Mouse (Mus musculus): ENCODE measurements around the gene Iffo2. TPM values are rescaled to one million over a fixed set of nuclear protein-coding genes. Genes with fewer than 3 reads are reported as not detected.
"Not testable (repeated sequence)": the region's sequence is repeated elsewhere in the genome, so short reads cannot be mapped to it uniquely, and the experiment has no call there.

Iffo2 gene
- polyA plus RNA-seq (2015; fragmentation: Nextera tagmentation; extraction: Ambion mirVana) = 1.2 and 2.0 TPM in 2 replicates

DNA sequence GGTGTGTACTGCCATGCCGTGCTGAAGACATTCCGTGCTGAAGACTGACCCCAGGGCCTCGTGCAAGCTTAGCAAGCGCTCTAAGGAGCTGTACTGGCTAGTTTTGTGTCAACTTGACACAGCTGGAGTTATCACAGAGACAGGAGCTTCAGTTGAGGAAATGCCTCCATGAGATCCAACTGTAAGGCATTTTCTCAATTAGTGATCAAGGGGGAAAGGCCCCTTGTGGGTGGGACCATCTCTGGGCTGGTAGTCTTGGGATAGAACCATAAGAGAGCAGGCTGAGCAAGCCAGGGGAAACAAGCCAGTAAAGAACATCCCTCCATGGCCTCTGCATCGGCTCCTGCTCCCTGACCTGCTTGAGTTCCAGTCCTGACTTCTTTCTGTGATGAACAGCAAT, at the start of gene Iffo2:
Iffo2 (plus strand) TSS at position 301 of the 400 bp plus-strand sequence.
- not testable (repeated sequence) for H3K4me1 ChIP-seq (ENCODE audit: insufficient read depth); ATAC-seq; H3K27me3 ChIP-seq (ENCODE audit: insufficient read depth, low read length); H3K9me3 ChIP-seq (ENCODE audit: low read length); DNase-seq; H3K27ac ChIP-seq (ENCODE audit: low read depth); H3K36me3 ChIP-seq (replicated peaks; ENCODE audit: insufficient read depth, low read length); H3K9ac ChIP-seq (replicated peaks); H3K4me2 ChIP-seq (ENCODE audit: low read depth, low read length); H3K4me3 ChIP-seq (ENCODE audit: low read depth, low read length)
- 76% methylated on average over 5 of the region's 5 CpGs for WGBS (ENCODE audit: insufficient replicate concordance)

DNA sequence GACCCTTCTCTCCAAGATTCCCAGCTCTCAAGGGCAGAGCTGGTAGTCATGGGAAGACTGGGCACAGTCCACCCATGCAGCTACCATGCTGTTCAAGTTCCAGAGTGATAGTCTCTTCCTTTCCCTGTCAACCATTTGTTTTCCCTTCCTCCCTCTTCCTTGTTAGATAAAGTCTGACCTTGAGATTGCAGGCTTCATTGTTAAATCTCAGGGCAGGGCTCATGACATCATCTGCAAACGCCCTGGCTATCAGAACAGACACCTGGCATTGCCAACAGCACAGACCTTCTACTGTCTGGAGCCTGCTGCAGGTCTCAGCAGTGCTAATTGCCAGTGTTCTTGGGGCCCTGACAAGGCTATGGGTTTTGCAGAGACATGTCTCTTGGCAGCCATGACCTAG, 48.9 kb upstream of the Iffo2 start:
- H3K4me2 ChIP-seq (ENCODE audit: low read depth, low read length) = no peak overlapping the region
- H3K27me3 ChIP-seq (ENCODE audit: insufficient read depth, low read length) = no peaks in the 10 kb centered on the region
- peaks cover 88% of the 10 kb centered on the region for H3K36me3 ChIP-seq (replicated peaks; ENCODE audit: insufficient read depth, low read length)
- ATAC-seq (no peak), DNase-seq (no peak)
- 66% methylated on average over 1 of the region's 1 CpGs for WGBS (ENCODE audit: insufficient replicate concordance)
- H3K9ac ChIP-seq (replicated peaks) = no peak overlapping the region
- H3K4me1 ChIP-seq (ENCODE audit: insufficient read depth) = no peaks in the 10 kb centered on the region
- TF ChIP-seq EP300 (IDR thresholded peaks at IDR 0.05; ENCODE audit: low read depth) = no peak
- H3K9me3 ChIP-seq (ENCODE audit: low read length) = no peaks in the 10 kb centered on the region
- H3K4me3 ChIP-seq (ENCODE audit: low read depth, low read length) = no peak overlapping the region
- H3K27ac ChIP-seq (ENCODE audit: low read depth) = no peak overlapping the region

DNA sequence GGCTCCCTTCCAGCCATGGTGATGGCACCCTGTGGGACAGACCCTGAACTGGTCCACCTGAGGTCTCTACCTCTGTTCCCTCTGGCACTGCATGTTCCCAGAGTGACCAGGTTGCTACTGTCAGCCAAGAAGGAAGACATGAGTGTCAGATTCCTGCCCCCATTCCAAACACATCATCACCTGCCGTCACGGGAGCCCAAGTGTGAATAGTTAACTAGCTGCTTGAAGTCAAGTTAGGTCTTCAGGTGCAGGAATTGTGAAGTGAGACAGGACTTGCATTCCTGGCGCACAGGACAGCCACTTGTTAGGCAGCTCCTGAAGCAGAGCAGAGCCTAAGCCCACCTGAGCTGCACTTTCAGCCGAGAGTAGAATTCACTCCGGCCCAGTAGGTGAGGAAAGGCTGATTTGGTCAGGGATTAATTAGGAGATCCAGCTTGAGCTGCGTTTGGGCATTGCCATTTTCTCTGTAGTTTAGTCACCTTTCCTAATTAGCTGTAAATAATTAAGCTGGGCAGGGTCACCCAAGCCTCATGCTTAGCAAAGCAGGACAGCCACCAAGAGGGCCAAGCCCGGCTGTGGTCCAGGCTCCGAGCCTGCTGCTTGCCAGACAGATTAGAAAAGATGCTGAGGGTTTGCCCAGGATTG, 46.8 kb upstream of the Iffo2 start:
- no peak overlapping the region for H3K4me2 ChIP-seq (ENCODE audit: low read depth, low read length)
- H3K36me3 ChIP-seq (replicated peaks; ENCODE audit: insufficient read depth, low read length) = peaks cover 86% of the 10 kb centered on the region
- H3K9me3 ChIP-seq (ENCODE audit: low read length) = no peaks in the 10 kb centered on the region
- no peak overlapping the region for H3K4me3 ChIP-seq (ENCODE audit: low read depth, low read length)
- no peak overlapping the region for H3K9ac ChIP-seq (replicated peaks)
- no peak for DNase-seq
- H3K4me1 ChIP-seq (ENCODE audit: insufficient read depth) = no peaks in the 10 kb centered on the region
- no peak for ATAC-seq
- H3K27ac ChIP-seq (ENCODE audit: low read depth) = no peak overlapping the region
- TF ChIP-seq CTCF (IDR thresholded peaks at IDR 0.05; ENCODE audit: low read depth) (no peak), EP300 (IDR thresholded peaks at IDR 0.05; ENCODE audit: low read depth) (no peak)
- no peaks in the 10 kb centered on the region for H3K27me3 ChIP-seq (ENCODE audit: insufficient read depth, low read length)
- WGBS (ENCODE audit: insufficient replicate concordance) = 89% methylated on average over 8 of the region's 8 CpGs

DNA sequence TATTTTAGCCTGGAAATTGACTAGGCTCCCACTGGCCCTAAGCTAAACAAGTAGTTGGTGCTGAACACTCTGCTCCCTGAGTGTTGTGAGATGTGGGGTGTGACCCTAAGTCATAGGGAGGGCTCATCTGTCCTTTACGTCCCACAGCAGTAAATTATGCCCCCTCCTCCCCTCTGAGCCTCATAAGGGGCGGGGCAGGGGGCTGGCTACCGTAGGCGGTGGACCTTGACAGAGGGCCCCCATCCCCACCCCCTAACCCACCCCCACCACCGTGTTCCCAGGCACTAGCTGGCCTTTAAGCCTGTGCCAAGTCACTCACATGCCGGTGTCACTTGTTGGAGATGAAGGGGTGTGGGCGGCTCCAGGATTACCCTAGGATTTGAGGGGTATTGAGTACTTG, 45.9 kb upstream of the Iffo2 start:
- H3K4me1 ChIP-seq (ENCODE audit: insufficient read depth) = no peaks in the 10 kb centered on the region
- DNase-seq = no peak
- H3K27ac ChIP-seq (ENCODE audit: low read depth) = no peak overlapping the region
- no peaks in the 10 kb centered on the region for H3K9me3 ChIP-seq (ENCODE audit: low read length)
- H3K36me3 ChIP-seq (replicated peaks; ENCODE audit: insufficient read depth, low read length) = peaks cover 87% of the 10 kb centered on the region
- no peaks in the 10 kb centered on the region for H3K27me3 ChIP-seq (ENCODE audit: insufficient read depth, low read length)
- no peak overlapping the region for H3K4me2 ChIP-seq (ENCODE audit: low read depth, low read length)
- H3K9ac ChIP-seq (replicated peaks) = no peak overlapping the region
- TF ChIP-seq CTCF (IDR thresholded peaks at IDR 0.05; ENCODE audit: low read depth) (no peak), EP300 (IDR thresholded peaks at IDR 0.05; ENCODE audit: low read depth) (no peak)
- no peak overlapping the region for H3K4me3 ChIP-seq (ENCODE audit: low read depth, low read length)
- WGBS (ENCODE audit: insufficient replicate concordance) = 85% methylated on average over 7 of the region's 7 CpGs
- ATAC-seq = no peak

DNA sequence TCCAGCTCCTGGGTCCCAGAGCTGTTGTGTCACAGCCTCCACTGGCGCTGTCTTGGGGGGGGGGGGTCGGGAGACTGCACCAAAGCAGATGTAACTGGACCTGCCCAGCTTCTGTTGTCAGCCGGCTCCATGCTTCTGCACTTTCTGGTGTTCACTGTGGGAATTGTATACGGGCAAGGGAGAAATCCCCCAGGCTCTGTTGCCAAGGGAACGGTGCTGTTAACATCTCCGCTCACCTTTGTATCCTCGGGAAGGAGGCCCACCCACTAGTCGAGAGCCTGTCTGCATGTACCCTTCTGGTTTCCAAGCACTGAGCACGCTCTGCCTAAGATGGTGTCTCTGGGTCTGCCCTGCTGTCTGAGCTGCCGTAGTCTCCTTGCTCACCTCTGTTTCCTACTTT, 43.3 kb upstream of the Iffo2 start:
- Histone ChIP-seq H3K4me1 (ENCODE audit: insufficient read depth) (peaks cover 2% of the 10 kb centered on the region; the same call in 1 of the 2 replicates), H3K27ac (ENCODE audit: low read depth) (no peak overlapping the region), H3K27me3 (ENCODE audit: insufficient read depth, low read length) (no peaks in the 10 kb centered on the region), H3K9ac (replicated peaks) (no peak overlapping the region), H3K36me3 (replicated peaks; ENCODE audit: insufficient read depth, low read length) (peaks cover 80% of the 10 kb centered on the region), H3K4me2 (ENCODE audit: low read depth, low read length) (no peak overlapping the region), H3K9me3 (ENCODE audit: low read length) (no peaks in the 10 kb centered on the region), H3K4me3 (ENCODE audit: low read depth, low read length) (no peak overlapping the region)
- no peak for ATAC-seq
- TF ChIP-seq EP300 (IDR thresholded peaks at IDR 0.05; ENCODE audit: low read depth) = no peak
- TF ChIP-seq CTCF (IDR thresholded peaks at IDR 0.05; ENCODE audit: low read depth) = no peak
- no peak for DNase-seq
- WGBS (ENCODE audit: insufficient replicate concordance) = 86% methylated on average over 10 of the region's 10 CpGs

DNA sequence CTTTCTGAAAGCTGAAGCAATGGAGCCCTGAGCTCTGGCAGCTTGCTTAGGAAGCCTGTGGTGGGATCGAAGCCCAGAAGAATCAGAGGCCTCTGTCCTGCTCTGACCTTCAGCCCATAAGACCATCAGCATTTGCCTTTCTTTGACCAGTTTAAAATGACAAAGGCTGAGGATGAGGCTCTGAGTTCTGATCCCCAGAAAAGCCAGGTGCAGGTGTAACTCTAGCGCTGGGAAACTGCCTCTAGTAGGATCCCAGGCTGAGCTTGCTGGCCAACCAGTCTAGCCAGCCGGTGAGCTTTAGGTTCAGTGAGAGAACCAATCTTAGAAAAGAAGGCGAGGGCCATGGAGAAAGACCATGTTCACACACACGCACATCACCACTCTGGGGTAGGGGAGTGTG, 42.0 kb upstream of the Iffo2 start:
- Histone ChIP-seq H3K36me3 (replicated peaks; ENCODE audit: insufficient read depth, low read length) (peaks cover 69% of the 10 kb centered on the region), H3K9ac (replicated peaks) (no peak overlapping the region), H3K9me3 (ENCODE audit: low read length) (no peaks in the 10 kb centered on the region), H3K27me3 (ENCODE audit: insufficient read depth, low read length) (no peaks in the 10 kb centered on the region), H3K4me1 (ENCODE audit: insufficient read depth) (peaks cover 7% of the 10 kb centered on the region; the same call in 1 of the 2 replicates), H3K27ac (ENCODE audit: low read depth) (no peak overlapping the region), H3K4me3 (ENCODE audit: low read depth, low read length) (no peak overlapping the region), H3K4me2 (ENCODE audit: low read depth, low read length) (no peak overlapping the region)
- DNase-seq (no peak), ATAC-seq (no peak)
- WGBS (ENCODE audit: insufficient replicate concordance) = 89% methylated on average over 5 of the region's 5 CpGs
- TF ChIP-seq EP300 (IDR thresholded peaks at IDR 0.05; ENCODE audit: low read depth) = no peak
- TF ChIP-seq CTCF (IDR thresholded peaks at IDR 0.05; ENCODE audit: low read depth) = no peak

DNA sequence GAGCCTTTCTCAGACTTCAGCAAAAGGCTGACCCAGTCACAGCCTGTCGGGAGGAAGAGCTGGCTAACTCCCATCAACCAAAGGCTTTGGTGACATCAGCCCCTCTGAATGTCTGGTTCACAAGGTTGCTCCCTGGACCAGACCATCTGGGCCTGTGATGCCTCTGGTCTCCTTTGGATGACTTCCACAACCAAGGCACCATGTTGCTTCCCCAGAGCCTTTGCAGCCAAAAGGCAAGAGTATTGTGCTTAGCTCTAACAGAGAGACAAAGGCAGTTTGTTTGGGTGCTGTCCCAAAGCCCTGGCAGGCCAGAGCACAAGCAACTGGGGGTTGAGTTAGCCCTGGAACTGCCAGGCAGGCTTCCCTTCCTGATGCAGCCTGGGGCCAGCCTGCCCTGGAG, 40.4 kb upstream of the Iffo2 start:
- Histone ChIP-seq H3K27me3 (ENCODE audit: insufficient read depth, low read length) (no peaks in the 10 kb centered on the region), H3K4me3 (ENCODE audit: low read depth, low read length) (no peak overlapping the region), H3K9ac (replicated peaks) (no peak overlapping the region), H3K36me3 (replicated peaks; ENCODE audit: insufficient read depth, low read length) (peaks cover 53% of the 10 kb centered on the region), H3K4me2 (ENCODE audit: low read depth, low read length) (no peak overlapping the region), H3K27ac (ENCODE audit: low read depth) (no peak overlapping the region), H3K9me3 (ENCODE audit: low read length) (no peaks in the 10 kb centered on the region), H3K4me1 (ENCODE audit: insufficient read depth) (peaks cover 9% of the 10 kb centered on the region; the same call in 1 of the 2 replicates)
- DNase-seq (no peak), ATAC-seq (no peak)
- 95% methylated on average over 1 of the region's 1 CpGs for WGBS (ENCODE audit: insufficient replicate concordance)
- TF ChIP-seq EP300 (IDR thresholded peaks at IDR 0.05; ENCODE audit: low read depth) (no peak), CTCF (IDR thresholded peaks at IDR 0.05; ENCODE audit: low read depth) (no peak)
